Mouse (Mus musculus): ENCODE measurements at regions not wholly inside any gene's neighbourhood (a gene's known extent, or its start where the extent isn't known, plus 50 kb on each side); places are given as distances from the start of the nearest gene placed in this dataset.

- DNase-seq (no peak), ATAC-seq (ENCODE audit: low read depth) (peak; percentile 96)
- peaks cover 57% of the 10 kb centered on the region for H3K4me1 ChIP-seq (replicated peaks)
- peak overlapping the region; percentile 78 for H3K27ac ChIP-seq
- H3K4me3 ChIP-seq (replicated peaks): no peak overlapping the region
- H3K27me3 ChIP-seq: no peaks in the 10 kb centered on the region
- H3K4me2 ChIP-seq: no peak overlapping the region
- H3K9me3 ChIP-seq (replicated peaks): no peaks in the 10 kb centered on the region
- no peaks in the 10 kb centered on the region for H3K36me3 ChIP-seq
- no peak overlapping the region for H3K9ac ChIP-seq
- WGBS (ENCODE audit: insufficient replicate concordance): 16% methylated on average over 1 of the region's 1 CpGs
These were observed 256.3 kb upstream of the Fam98a start for GRCm38 (mm10) chr17:75808025-75808424.

- Histone ChIP-seq H3K4me2 (no peak overlapping the region), H3K9ac (no peak overlapping the region), H3K4me1 (replicated peaks) (peaks cover 26% of the 10 kb centered on the region), H3K36me3 (no peaks in the 10 kb centered on the region), H3K27me3 (no peaks in the 10 kb centered on the region), H3K9me3 (replicated peaks) (no peaks in the 10 kb centered on the region), H3K27ac (no peak overlapping the region), H3K4me3 (replicated peaks) (no peak overlapping the region)
- no peak for ATAC-seq (ENCODE audit: low read depth)
- DNase-seq: no peak
- WGBS (ENCODE audit: insufficient replicate concordance): 61% methylated on average over 1 of the region's 1 CpGs
These were observed 252.6 kb upstream of the Fam98a start for GRCm38 (mm10) chr17:75804358-75804757.

- Histone ChIP-seq H3K36me3 (no peaks in the 10 kb centered on the region), H3K4me2 (no peak overlapping the region), H3K9ac (no peak overlapping the region), H3K9me3 (replicated peaks) (no peaks in the 10 kb centered on the region), H3K4me1 (replicated peaks) (no peaks in the 10 kb centered on the region), H3K27me3 (no peaks in the 10 kb centered on the region), H3K4me3 (replicated peaks) (no peak overlapping the region), H3K27ac (no peak overlapping the region)
- WGBS (ENCODE audit: insufficient replicate concordance): 66% methylated on average over 3 of the region's 3 CpGs
- DNase-seq (no peak), ATAC-seq (ENCODE audit: low read depth) (no peak)
These were observed 244.6 kb upstream of the Fam98a start for GRCm38 (mm10) chr17:75796380-75796779.

- DNase-seq (no peak), ATAC-seq (ENCODE audit: low read depth) (no peak)
- H3K27me3 ChIP-seq: no peaks in the 10 kb centered on the region
- no peak overlapping the region for H3K4me3 ChIP-seq (replicated peaks)
- no peaks in the 10 kb centered on the region for H3K9me3 ChIP-seq (replicated peaks)
- 66% methylated on average over 3 of the region's 3 CpGs for WGBS (ENCODE audit: insufficient replicate concordance)
- H3K4me2 ChIP-seq: no peak overlapping the region
- no peaks in the 10 kb centered on the region for H3K4me1 ChIP-seq (replicated peaks)
- no peaks in the 10 kb centered on the region for H3K36me3 ChIP-seq
- no peak overlapping the region for H3K9ac ChIP-seq
- no peak overlapping the region for H3K27ac ChIP-seq
These were observed 244.0 kb upstream of the Fam98a start for GRCm38 (mm10) chr17:75795772-75796171.

DNA sequence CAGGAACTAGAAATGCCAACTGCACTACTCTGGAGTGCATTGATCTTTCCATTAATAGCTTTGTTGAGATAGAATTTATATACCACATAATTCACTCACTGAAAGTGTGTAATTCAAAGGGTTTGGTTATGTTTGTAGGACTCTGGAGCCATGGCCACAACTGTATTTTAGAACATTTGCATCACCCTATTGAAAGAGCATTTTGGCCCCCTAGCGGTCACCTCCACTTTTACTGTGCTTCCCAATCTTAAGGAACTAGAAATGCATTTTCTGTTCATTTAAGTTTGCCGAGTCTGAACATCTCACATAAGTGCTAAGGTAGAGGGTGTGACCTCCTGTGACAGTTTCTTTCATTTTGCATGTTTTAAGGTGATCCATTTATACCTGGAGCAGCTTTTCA is 228.0 kb upstream of the Fam98a start:
- Histone ChIP-seq H3K4me1 (replicated peaks) (no peaks in the 10 kb centered on the region), H3K27ac (no peak overlapping the region), H3K27me3 (no peaks in the 10 kb centered on the region), H3K4me2 (no peak overlapping the region), H3K9me3 (replicated peaks) (no peaks in the 10 kb centered on the region), H3K36me3 (no peaks in the 10 kb centered on the region), H3K4me3 (replicated peaks) (no peak overlapping the region), H3K9ac (no peak overlapping the region)
- ATAC-seq (ENCODE audit: low read depth) (peak; percentile 26; the same call in 1 of the 2 replicates), DNase-seq (no peak)
- 34% methylated on average over 2 of the region's 2 CpGs for whole genome bisulfite sequencing (ENCODE audit: insufficient replicate concordance)

- Histone ChIP-seq H3K4me2 (no peak overlapping the region), H3K27ac (no peak overlapping the region), H3K9ac (no peak overlapping the region), H3K9me3 (replicated peaks) (no peaks in the 10 kb centered on the region), H3K36me3 (no peaks in the 10 kb centered on the region), H3K4me3 (replicated peaks) (no peak overlapping the region), H3K4me1 (replicated peaks) (no peaks in the 10 kb centered on the region), H3K27me3 (no peaks in the 10 kb centered on the region)
- ATAC-seq (ENCODE audit: low read depth) (no peak), DNase-seq (no peak)
- WGBS (ENCODE audit: insufficient replicate concordance): 59% methylated on average over 7 of the region's 7 CpGs
These were observed 224.9 kb upstream of the Fam98a start for GRCm38 (mm10) chr17:75776611-75777010.

DNA sequence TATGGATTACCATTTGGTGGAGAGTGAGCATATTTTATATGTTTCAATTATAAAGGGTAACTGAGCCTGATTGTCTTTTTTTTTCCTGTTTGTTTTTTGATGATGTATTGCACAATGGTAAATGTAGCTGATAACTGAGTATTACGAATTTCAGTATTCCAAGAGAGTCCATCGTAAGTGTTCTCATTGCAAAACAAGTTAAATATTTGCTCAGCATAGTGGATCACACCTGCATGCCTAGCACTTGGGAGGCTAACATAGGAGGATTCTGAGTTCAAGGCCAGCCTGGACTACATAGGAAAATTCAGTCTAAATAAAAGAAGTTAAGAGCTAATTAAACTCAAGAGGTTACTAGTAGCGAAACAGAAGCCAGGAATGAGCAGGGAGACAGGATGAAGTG is 223.8 kb upstream of the Fam98a start:
- WGBS (ENCODE audit: insufficient replicate concordance): 61% methylated on average over 3 of the region's 3 CpGs
- no peaks in the 10 kb centered on the region for H3K36me3 ChIP-seq
- no peaks in the 10 kb centered on the region for H3K9me3 ChIP-seq (replicated peaks)
- H3K27me3 ChIP-seq: no peaks in the 10 kb centered on the region
- H3K4me3 ChIP-seq (replicated peaks): no peak overlapping the region
- DNase-seq (no peak), ATAC-seq (ENCODE audit: low read depth) (no peak)
- no peaks in the 10 kb centered on the region for H3K4me1 ChIP-seq (replicated peaks)
- H3K9ac ChIP-seq: no peak overlapping the region
- no peak overlapping the region for H3K4me2 ChIP-seq
- H3K27ac ChIP-seq: no peak overlapping the region

- Histone ChIP-seq H3K9ac (no peak overlapping the region), H3K4me2 (no peak overlapping the region), H3K27ac (no peak overlapping the region), H3K36me3 (no peaks in the 10 kb centered on the region), H3K4me3 (replicated peaks) (no peak overlapping the region), H3K4me1 (replicated peaks) (no peaks in the 10 kb centered on the region), H3K9me3 (replicated peaks) (peaks cover 8% of the 10 kb centered on the region; the same call in 1 of the 2 replicates), H3K27me3 (no peaks in the 10 kb centered on the region)
- ATAC-seq (ENCODE audit: low read depth) (no peak), DNase-seq (no peak)
These were observed 221.1 kb upstream of the Fam98a start for GRCm38 (mm10) chr17:75772861-75773260.

DNA sequence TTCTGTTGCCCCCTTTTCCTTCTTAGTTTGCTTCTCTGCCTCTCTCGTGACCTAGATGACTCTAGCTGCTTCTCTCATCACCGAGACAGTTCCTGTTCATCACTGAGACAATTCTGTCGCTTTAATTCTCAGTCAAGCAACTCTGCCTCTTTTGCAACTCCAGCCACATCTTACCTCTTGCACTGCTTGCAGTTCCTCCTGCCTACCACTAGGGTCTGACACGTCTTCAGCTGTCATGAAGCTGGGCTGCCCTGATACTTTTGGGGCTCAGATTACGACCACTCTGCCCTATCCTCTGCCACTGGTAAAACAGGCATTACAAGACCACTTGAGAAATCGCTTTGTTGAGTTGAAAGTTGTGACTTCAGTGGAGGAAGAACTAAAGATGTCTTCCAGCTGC is 216.9 kb upstream of the Fam98a start:
- Histone ChIP-seq H3K36me3 (no peaks in the 10 kb centered on the region), H3K4me3 (replicated peaks) (no peak overlapping the region), H3K27ac (no peak overlapping the region), H3K4me2 (no peak overlapping the region), H3K9ac (no peak overlapping the region), H3K9me3 (replicated peaks) (peaks cover 8% of the 10 kb centered on the region; the same call in 1 of the 2 replicates), H3K27me3 (no peaks in the 10 kb centered on the region), H3K4me1 (replicated peaks) (no peaks in the 10 kb centered on the region)
- DNase-seq (no peak), ATAC-seq (ENCODE audit: low read depth) (no peak)
- WGBS (ENCODE audit: insufficient replicate concordance): 63% methylated on average over 6 of the region's 6 CpGs

- no peaks in the 10 kb centered on the region for H3K27me3 ChIP-seq
- no peak overlapping the region for H3K4me2 ChIP-seq
- H3K9me3 ChIP-seq (replicated peaks): peaks cover 4% of the 10 kb centered on the region; the same call in 1 of the 2 replicates
- no peak overlapping the region for H3K27ac ChIP-seq
- DNase-seq (no peak), ATAC-seq (ENCODE audit: low read depth) (no peak)
- WGBS (ENCODE audit: insufficient replicate concordance): 61% methylated on average over 2 of the region's 2 CpGs
- no peak overlapping the region for H3K9ac ChIP-seq
- H3K36me3 ChIP-seq: no peaks in the 10 kb centered on the region
- H3K4me3 ChIP-seq (replicated peaks): no peak overlapping the region
- no peaks in the 10 kb centered on the region for H3K4me1 ChIP-seq (replicated peaks)
These were observed 211.6 kb upstream of the Fam98a start for GRCm38 (mm10) chr17:75763391-75763790.

DNA sequence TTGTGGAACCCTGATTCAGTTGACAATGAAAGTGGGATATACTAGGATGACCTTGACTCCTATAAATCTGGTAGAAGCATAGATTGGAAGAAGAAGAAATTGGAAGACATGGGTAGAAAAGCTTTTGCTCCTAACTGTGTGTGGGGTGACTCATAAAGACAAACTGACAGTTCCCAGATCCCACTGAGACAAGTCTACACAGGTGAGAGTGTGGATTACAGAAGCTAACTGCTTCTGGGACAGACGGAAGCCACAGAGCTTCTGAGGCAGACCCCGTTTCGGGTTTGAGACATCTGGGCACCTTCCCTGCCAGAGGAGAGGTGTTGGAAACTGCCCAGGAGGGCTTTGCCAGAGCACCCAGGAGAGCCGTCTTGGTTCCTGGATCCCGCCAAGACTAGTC is 204.7 kb upstream of the Fam98a start:
- no peak for DNase-seq
- Histone ChIP-seq H3K4me1 (replicated peaks) (no peaks in the 10 kb centered on the region), H3K9ac (no peak overlapping the region), H3K9me3 (replicated peaks) (0 out of 2 replicates have a peak, but pooled peaks cover 4% of the 10 kb centered on the region), H3K27ac (no peak overlapping the region), H3K36me3 (no peaks in the 10 kb centered on the region), H3K4me3 (replicated peaks) (no peak overlapping the region), H3K27me3 (no peaks in the 10 kb centered on the region), H3K4me2 (no peak overlapping the region)
- ATAC-seq (ENCODE audit: low read depth): no peak
- WGBS (ENCODE audit: insufficient replicate concordance): 72% methylated on average over 5 of the region's 5 CpGs

GRCm38 (mm10) chr17:75716458-75716857 is 164.7 kb upstream of the Fam98a start:
- H3K27ac ChIP-seq: no peak overlapping the region
- H3K9me3 ChIP-seq (replicated peaks): no peaks in the 10 kb centered on the region
- H3K4me3 ChIP-seq (replicated peaks): no peak overlapping the region
- H3K36me3 ChIP-seq: no peaks in the 10 kb centered on the region
- H3K27me3 ChIP-seq: no peaks in the 10 kb centered on the region
- H3K9ac ChIP-seq: no peak overlapping the region
- ATAC-seq (ENCODE audit: low read depth) (no peak), DNase-seq (no peak)
- no peaks in the 10 kb centered on the region for H3K4me1 ChIP-seq (replicated peaks)
- 63% methylated on average over 4 of the region's 4 CpGs for WGBS (ENCODE audit: insufficient replicate concordance)
- H3K4me2 ChIP-seq: no peak overlapping the region

GRCm38 (mm10) chr17:75714578-75714977 is 162.8 kb upstream of the Fam98a start:
- ATAC-seq (ENCODE audit: low read depth) (no peak), DNase-seq (no peak)
- H3K4me2 ChIP-seq: no peak overlapping the region
- no peak overlapping the region for H3K27ac ChIP-seq
- no peaks in the 10 kb centered on the region for H3K4me1 ChIP-seq (replicated peaks)
- no peaks in the 10 kb centered on the region for H3K36me3 ChIP-seq
- H3K4me3 ChIP-seq (replicated peaks): no peak overlapping the region
- no peak overlapping the region for H3K9ac ChIP-seq
- no peaks in the 10 kb centered on the region for H3K9me3 ChIP-seq (replicated peaks)
- no peaks in the 10 kb centered on the region for H3K27me3 ChIP-seq
